In genomic region chr2:152829367-152829881, GRCm38 (mm10) we compare ENCODE assay signal across 8 mouse cellular contexts. TPM values are rescaled to one million over a fixed set of nuclear protein-coding genes. Genes with fewer than 3 reads are reported as not detected.
DNase-seq lines count a peak whose midpoint lies in the region; ATAC-seq lines count a peak whose summit lies in the region.

No protein-coding gene starts in this region.

- H3K36me3 ChIP-seq in forebrain, embryonic 15.5 days = no peaks in the 10 kb centered on the region
- H3K36me3 ChIP-seq in liver, embryonic 16.5 days (ENCODE audit: control insufficient read depth, insufficient read depth) = peaks cover 3% of the 10 kb centered on the region

- no peaks in the 10 kb centered on the region for H3K9me3 ChIP-seq in forebrain, embryonic 15.5 days
- H3K9me3 ChIP-seq in liver, embryonic 16.5 days (replicated peaks; ENCODE audit: control insufficient read depth, low read length) = no peaks in the 10 kb centered on the region

- H3K27me3 ChIP-seq in forebrain, embryonic 15.5 days = no peaks in the 10 kb centered on the region
- H3K27me3 ChIP-seq in liver, embryonic 16.5 days (ENCODE audit: control insufficient read depth, insufficient read depth, low read depth, low read length) = no peaks in the 10 kb centered on the region

- H3K4me3 ChIP-seq in forebrain, embryonic 15.5 days = peak overlapping the region; percentile 73
- H3K4me3 ChIP-seq in liver, embryonic 16.5 days (ENCODE audit: low read depth, low read length) = peak overlapping the region; percentile 88

- peak overlapping the region; percentile 98; the same call in 1 of the 2 replicates for H3K27ac ChIP-seq in forebrain, embryonic 15.5 days (replicated peaks)
- peak overlapping the region; percentile 96 for H3K27ac ChIP-seq in liver, embryonic 16.5 days (ENCODE audit: low read length)

- peaks cover 56% of the 10 kb centered on the region for H3K4me1 ChIP-seq in forebrain, embryonic 15.5 days
- peaks cover 50% of the 10 kb centered on the region for H3K4me1 ChIP-seq in liver, embryonic 16.5 days (ENCODE audit: control insufficient read depth, low read depth, low read length)

- peak; percentile 61 to 76 for DNase-seq in heart, adult 18-20 months
- DNase-seq in heart, adult 9 months (ENCODE audit: low spot score in 2 of 2) = no peak
- DNase-seq in NIH3T3 (ENCODE audit: low read depth) = peak; percentile 49
- DNase-seq in kidney, adult 18-20 months = peak; percentile 67
- DNase-seq in thymus, postnatal 0 days (ENCODE audit: low spot score) = peak; percentile 40
- no peak for DNase-seq in ovary, postnatal 10 days (ENCODE audit: low spot score)

- 75% methylated on average over 23 of the region's 23 CpGs for WGBS in forebrain, embryonic 15.5 days
- 61% methylated on average over 23 of the region's 23 CpGs for WGBS in liver, embryonic 16.5 days (ENCODE audit: insufficient replicate concordance)

- no peak for ATAC-seq in forebrain, embryonic 15.5 days (replicated peaks)
- ATAC-seq in liver, embryonic 16.5 days (ENCODE audit: low read depth) = no peak

- H3K9ac ChIP-seq in forebrain, embryonic 15.5 days (replicated peaks) = peak overlapping the region; percentile 94
- H3K9ac ChIP-seq in liver, embryonic 16.5 days (ENCODE audit: low read depth, low read length) = peak overlapping the region; percentile 98

- peak overlapping the region; percentile 75 for H3K4me2 ChIP-seq in forebrain, embryonic 15.5 days (replicated peaks)
- peak overlapping the region; percentile 75 for H3K4me2 ChIP-seq in liver, embryonic 16.5 days (ENCODE audit: low read depth, low read length)

RNA-seq across cellular contexts. Expression of gene Bcl2l1, which starts 2.1 kb away (rescaled TPM):
- total RNA-seq in heart, adult 18-20 months (2021) = 100 to 1,000 TPM in 1 of 2 experiments, 10 to 100 TPM in 1; 77.8 to 111 TPM
- 179 and 183 TPM in 2 replicates for polyA plus RNA-seq in forebrain, embryonic 15.5 days (2015; fragmentation: Nextera tagmentation; extraction: Ambion mirVana)
- 213 and 241 TPM in 2 replicates for polyA plus RNA-seq in liver, embryonic 16.5 days (2015; fragmentation: Nextera tagmentation; extraction: Ambion mirVana)
- 178 TPM in 2 replicates for polyA plus RNA-seq in thymus, postnatal 0 days (2015; fragmentation: Nextera tagmentation; extraction: Ambion mirVana)

RNA-seq across cellular contexts. Expression of gene Tpx2, which starts 18.3 kb away (rescaled TPM):
- 1 to 10 TPM in 1 of 2 experiments, under 1 TPM in 1; 0.90 to 1.0 TPM for total RNA-seq in heart, adult 18-20 months (2021)
- polyA plus RNA-seq in forebrain, embryonic 15.5 days (2015; fragmentation: Nextera tagmentation; extraction: Ambion mirVana) = 50.6 and 51.1 TPM in 2 replicates
- 57.7 and 58.9 TPM in 2 replicates for polyA plus RNA-seq in liver, embryonic 16.5 days (2015; fragmentation: Nextera tagmentation; extraction: Ambion mirVana)
- 72.5 and 81.3 TPM in 2 replicates for polyA plus RNA-seq in thymus, postnatal 0 days (2015; fragmentation: Nextera tagmentation; extraction: Ambion mirVana)

Comparison
In these comparisons a context has a peak if more than half of its experiments do, and no peak if none do; other contexts are left out.
1. DNase-seq: peak in heart, adult 18-20 months (2 of 2), NIH3T3 (single experiment), kidney, adult 18-20 months (single experiment) and thymus, postnatal 0 days (single experiment); none in heart, adult 9 months (0 of 2) and ovary, postnatal 10 days (single experiment).